Mouse (Mus musculus) right cerebral cortex, postnatal 4 days (tissue): ENCODE data around the gene Wfdc18.

Experiments used
- DNase-seq: peaks from one replicate; pipeline ENCODE4 v3.0.0-alpha.2; 2022

Gene Wfdc18

GRCm38 (mm10) chr11:83746152-83746551 lies 37.3 kb downstream of the Wfdc18 start:
- DNase-seq: no peak

GRCm38 (mm10) chr11:83746681-83747080 lies 37.9 kb downstream of the Wfdc18 start, which contains the start of gene Wfdc21:
Gene Wfdc21, plus strand, starts transcription at chr11:83746940.
- no peak for DNase-seq

- DNase-seq: no peak
These were observed 38.8 kb downstream of the Wfdc18 start for GRCm38 (mm10) chr11:83747376-83748265.

- peak; percentile 93 for DNase-seq
These were observed 44.9 kb downstream of the Wfdc18 start, which contains the start of gene Heatr6 for GRCm38 (mm10) chr11:83753581-83754181. Gene Heatr6, plus strand, starts transcription at chr11:83753696.

- no peak for DNase-seq
These were observed 45.4 kb downstream of the Wfdc18 start for GRCm38 (mm10) chr11:83754227-83754626.
